Mouse (Mus musculus) hindbrain, postnatal 0 days (tissue): Measurements from ENCODE around the gene Ywhag. TPM values are rescaled to one million over a fixed set of nuclear protein-coding genes. Genes with fewer than 3 reads are reported as not detected.

Source experiments
- ATAC-seq: fragments of 200-750 bp; cut with Nextera tagmentation; 2 replicates; pipeline ENCODE4 v1.8.0; 2017; ENCODE audit warnings: mild to moderate bottlenecking, moderate TSS enrichment, moderate library complexity
- DNase-seq: peaks from one replicate; pipeline ENCODE4 v3.0.0-alpha.2; 2015; ENCODE audit warnings: low spot score
- H3K27ac ChIP-seq: fragments of 300-500 bp; sonication (generic); 2 replicates; pipeline ENCODE4 v1.5.1; 2014; ENCODE audit warnings: mild to moderate bottlenecking
- H3K27me3 ChIP-seq: fragments of 300-500 bp; sonication (generic); 2 replicates; pipeline ENCODE4 v1.6.1; 2014; ENCODE audit warnings: low read length, mixed read lengths; ENCODE audit not compliant: insufficient read depth
- H3K36me3 ChIP-seq: fragments of 300-500 bp; sonication (generic); 2 replicates; pipeline ENCODE4 v1.6.1; 2014; ENCODE audit warnings: low read length, mixed read lengths; ENCODE audit not compliant: insufficient read depth
- H3K4me1 ChIP-seq: fragments of 300-500 bp; sonication (generic); 2 replicates; pipeline ENCODE4 v1.6.1; 2014; ENCODE audit warnings: antibody characterized with exemption, low read length, mixed read lengths; ENCODE audit not compliant: insufficient read depth
- H3K4me2 ChIP-seq: fragments of 300-500 bp; sonication (generic); 2 replicates; pipeline ENCODE4 v1.6.1; 2014; ENCODE audit warnings: low read depth, mild to moderate bottlenecking, low read length, moderate library complexity, mixed read lengths
- H3K4me3 ChIP-seq: fragments of 300-500 bp; sonication (generic); 2 replicates; pipeline ENCODE4 v1.5.1; 2014; ENCODE audit warnings: low read length
- H3K9ac ChIP-seq: fragments of 300-500 bp; sonication (generic); replicated peaks from 2 replicates; pipeline ENCODE4 v1.6.1; 2014; ENCODE audit warnings: mild to moderate bottlenecking, low read length, moderate library complexity, mixed read lengths
- H3K9me3 ChIP-seq: fragments of 300-500 bp; sonication (generic); 2 replicates; pipeline ENCODE4 v1.6.1; 2016; ENCODE audit warnings: low read length, mixed read lengths
- CTCF ChIP-seq: IDR thresholded peaks from 2 replicates; pipeline ENCODE4 v1.5.1; 2016; ENCODE audit warnings: antibody characterized with exemption, control low read depth, low read depth
- WGBS: fragments of 180-500 bp; shearing (Covaris S2); extraction: QIAGEN DNeasy Blood & Tissue Kit; methylation state at CpG from one replicate; pipeline ENCODE4 v1.1.7; 2014; 5-methylcytosine and 5-hydroxymethylcytosine counted together
- polyA plus RNA-seq: library from polyadenylated mRNA; unstranded; fragments of >200 nt; fragmentation: Nextera tagmentation; extraction: Ambion mirVana; gene quantifications from 2 replicates; pipeline ENCODE4 v1.2.1, GENCODE M21; 2015
- total RNA-seq: library from RNA; depleted of rRNA; stranded (reverse); fragments of >200 nt; gene quantifications from 2 replicates; pipeline ENCODE4 v1.2.3, GENCODE M21; 2014

Ywhag gene
- total and polyA plus RNA-seq, 2 experiments from 2014 or later, result 334 to 782 TPM

DNA sequence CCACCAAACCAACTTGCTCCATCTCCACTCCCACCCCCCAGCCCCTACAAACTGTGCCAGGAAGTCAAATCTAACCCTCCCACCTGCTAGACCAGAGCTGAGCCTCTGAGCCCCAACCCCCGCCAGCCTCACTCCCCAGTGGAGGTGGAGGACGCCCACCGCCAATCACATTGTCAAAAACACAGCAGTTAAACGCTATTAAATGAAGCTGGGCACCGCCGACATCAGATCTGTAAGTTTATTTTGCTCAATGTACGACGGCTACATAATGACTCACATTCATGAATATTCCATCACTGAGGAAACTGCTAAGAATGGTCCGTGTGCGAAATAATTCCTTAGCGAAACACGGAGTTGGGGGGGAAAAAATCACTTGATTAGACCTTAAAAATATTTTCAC lies 26.2 kb downstream of the Ywhag start:
- no peak overlapping the region for H3K9ac ChIP-seq
- H3K4me3 ChIP-seq, result no peak overlapping the region
- DNase-seq (no peak), ATAC-seq (no peak)
- 60% methylated on average over 12 of the region's 12 CpGs for WGBS
- no peaks in the 10 kb centered on the region for H3K9me3 ChIP-seq
- peaks cover 33% of the 10 kb centered on the region for H3K36me3 ChIP-seq
- no peak overlapping the region for H3K4me2 ChIP-seq
- TF ChIP-seq CTCF, result no peak
- H3K4me1 ChIP-seq, result no peaks in the 10 kb centered on the region
- H3K27me3 ChIP-seq, result no peaks in the 10 kb centered on the region
- H3K27ac ChIP-seq, result no peak overlapping the region

DNA sequence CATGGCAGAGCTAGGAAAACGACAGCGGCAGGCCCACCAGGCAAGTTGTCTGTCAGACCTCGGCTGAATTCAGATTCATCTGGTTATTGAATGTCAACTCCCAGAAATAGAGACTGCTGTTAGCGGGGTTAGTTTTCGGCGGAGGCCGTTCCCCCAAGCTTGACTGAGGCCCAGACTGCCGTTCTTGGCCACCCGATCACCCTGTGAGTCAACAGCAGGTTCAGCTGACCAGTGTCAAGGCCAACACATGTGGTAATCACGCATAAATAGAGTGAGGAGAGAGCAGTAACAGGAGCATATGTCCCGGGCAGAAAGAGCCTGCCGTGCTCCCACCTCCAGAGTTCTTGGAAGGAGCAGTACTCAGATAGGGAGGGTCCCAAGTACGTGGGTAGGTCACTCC lies 27.2 kb downstream of the Ywhag start:
- Histone ChIP-seq H3K4me3 (no peak overlapping the region), H3K9ac (no peak overlapping the region), H3K27me3 (no peaks in the 10 kb centered on the region), H3K9me3 (no peaks in the 10 kb centered on the region), H3K36me3 (peaks cover 33% of the 10 kb centered on the region), H3K4me1 (no peaks in the 10 kb centered on the region), H3K4me2 (no peak overlapping the region), H3K27ac (no peak overlapping the region)
- ATAC-seq (no peak), DNase-seq (no peak)
- TF ChIP-seq CTCF, result no peak
- WGBS, result 75% methylated on average over 13 of the region's 13 CpGs

DNA sequence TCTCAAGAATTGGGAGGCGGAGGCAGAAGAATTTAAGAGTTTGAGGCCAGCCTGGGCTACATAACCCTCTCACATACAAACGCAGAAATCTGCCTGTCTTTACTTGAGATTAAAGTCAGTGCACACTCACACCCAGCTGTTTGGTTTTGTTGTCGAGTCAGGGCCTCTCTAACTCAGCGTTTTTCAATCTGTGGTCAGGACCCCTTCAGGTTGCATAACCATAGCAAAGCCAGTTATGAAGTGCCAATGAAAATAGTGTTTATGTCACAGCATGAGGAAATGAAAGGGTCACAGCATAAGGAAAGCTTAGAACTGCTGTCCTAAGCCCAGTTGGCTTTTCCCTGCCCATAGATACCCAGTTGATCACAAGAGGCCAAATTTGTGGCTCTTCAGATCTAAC lies 27.6 kb downstream of the Ywhag start:
- 84% methylated on average over 4 of the region's 4 CpGs for WGBS
- peaks cover 33% of the 10 kb centered on the region for H3K36me3 ChIP-seq
- no peaks in the 10 kb centered on the region for H3K4me1 ChIP-seq
- H3K27ac ChIP-seq, result no peak overlapping the region
- no peak overlapping the region for H3K4me2 ChIP-seq
- no peak for ATAC-seq
- no peaks in the 10 kb centered on the region for H3K9me3 ChIP-seq
- no peaks in the 10 kb centered on the region for H3K27me3 ChIP-seq
- no peak overlapping the region for H3K9ac ChIP-seq
- no peak overlapping the region for H3K4me3 ChIP-seq
- no peak for TF ChIP-seq CTCF
- DNase-seq, result no peak

DNA sequence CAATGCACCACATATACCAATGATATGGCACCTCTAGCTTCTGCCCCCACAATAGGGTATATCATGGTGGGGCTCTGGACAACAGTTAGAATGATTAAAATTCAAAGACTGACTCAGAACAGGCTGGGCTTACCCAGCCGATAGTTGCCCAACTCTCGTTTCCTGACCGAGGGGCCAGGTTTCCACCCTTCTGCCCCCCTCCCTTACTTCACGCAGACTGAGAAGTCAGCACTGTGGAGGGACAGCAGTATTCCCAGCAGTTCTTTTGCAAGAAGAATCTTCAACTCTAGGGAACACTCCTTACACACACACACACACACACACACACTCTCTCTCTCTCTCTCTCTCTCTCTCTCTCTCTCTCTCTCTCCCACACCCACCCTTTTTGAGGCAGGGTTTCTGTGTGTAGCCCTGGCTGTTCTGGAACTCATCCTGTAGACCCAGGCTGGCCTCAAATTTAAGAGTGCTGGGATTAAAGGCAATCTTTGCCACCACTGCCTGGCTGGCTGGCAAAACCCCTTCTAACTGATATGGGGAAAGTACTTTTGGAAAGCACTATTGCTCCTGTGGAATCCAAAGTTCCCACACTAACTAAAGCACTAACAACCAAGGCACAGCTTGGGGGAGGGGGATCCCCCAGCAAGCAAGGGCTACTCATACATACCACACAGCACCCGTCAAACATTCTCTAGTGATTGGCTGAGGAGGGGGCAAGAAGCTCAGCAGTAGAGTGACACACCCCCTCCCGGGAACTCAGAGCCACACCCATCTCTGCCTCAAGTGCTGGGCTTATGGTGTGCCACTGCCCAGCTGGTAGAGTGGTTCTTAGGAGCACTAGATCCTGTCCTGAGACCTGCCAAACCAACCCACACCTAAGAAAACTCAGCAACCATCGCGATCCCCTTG lies 28.8 kb downstream of the Ywhag start:
- Histone ChIP-seq H3K36me3 (peaks cover 21% of the 10 kb centered on the region), H3K9me3 (no peaks in the 10 kb centered on the region), H3K27me3 (no peaks in the 10 kb centered on the region), H3K4me1 (no peaks in the 10 kb centered on the region), H3K4me3 (no peak overlapping the region), H3K9ac (no peak overlapping the region), H3K27ac (0 out of 2 replicates have a peak overlapping the region, but pooled peaks have one; percentile 11), H3K4me2 (no peak overlapping the region)
- 57% methylated on average over 8 of the region's 8 CpGs for WGBS
- ATAC-seq (no peak), DNase-seq (no peak)
- TF ChIP-seq CTCF, result no peak

DNA sequence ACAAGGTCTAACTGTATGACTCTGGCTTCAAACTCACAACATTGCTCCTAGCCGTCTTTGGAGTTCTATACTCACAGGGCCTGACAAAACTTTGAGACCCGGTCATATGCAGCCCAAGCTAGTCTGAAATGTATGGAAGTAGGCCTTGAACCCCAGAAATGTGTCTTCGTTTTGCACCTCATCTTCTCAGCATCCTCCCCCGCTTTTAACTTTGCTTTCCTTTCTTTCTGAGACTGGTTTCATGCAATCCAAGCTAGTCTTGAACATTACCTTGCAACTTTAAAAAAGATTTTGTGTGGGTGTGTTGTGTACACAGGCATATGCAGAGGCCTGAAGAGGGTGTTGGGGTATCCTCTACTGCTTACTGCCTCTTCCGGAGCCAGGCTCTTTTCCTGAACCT lies 30.2 kb downstream of the Ywhag start:
- TF ChIP-seq CTCF, result no peak
- Histone ChIP-seq H3K4me1 (no peaks in the 10 kb centered on the region), H3K36me3 (peaks cover 9% of the 10 kb centered on the region; the same call in 1 of the 2 replicates), H3K9me3 (no peaks in the 10 kb centered on the region), H3K27me3 (no peaks in the 10 kb centered on the region), H3K4me2 (peak overlapping the region; percentile 60; the same call in 1 of the 2 replicates), H3K4me3 (no peak overlapping the region; the same call in 1 of the 2 replicates), H3K27ac (peak overlapping the region; percentile 92), H3K9ac (no peak overlapping the region)
- no peak for ATAC-seq
- no peak for DNase-seq
- 64% methylated on average over 5 of the region's 5 CpGs for WGBS

DNA sequence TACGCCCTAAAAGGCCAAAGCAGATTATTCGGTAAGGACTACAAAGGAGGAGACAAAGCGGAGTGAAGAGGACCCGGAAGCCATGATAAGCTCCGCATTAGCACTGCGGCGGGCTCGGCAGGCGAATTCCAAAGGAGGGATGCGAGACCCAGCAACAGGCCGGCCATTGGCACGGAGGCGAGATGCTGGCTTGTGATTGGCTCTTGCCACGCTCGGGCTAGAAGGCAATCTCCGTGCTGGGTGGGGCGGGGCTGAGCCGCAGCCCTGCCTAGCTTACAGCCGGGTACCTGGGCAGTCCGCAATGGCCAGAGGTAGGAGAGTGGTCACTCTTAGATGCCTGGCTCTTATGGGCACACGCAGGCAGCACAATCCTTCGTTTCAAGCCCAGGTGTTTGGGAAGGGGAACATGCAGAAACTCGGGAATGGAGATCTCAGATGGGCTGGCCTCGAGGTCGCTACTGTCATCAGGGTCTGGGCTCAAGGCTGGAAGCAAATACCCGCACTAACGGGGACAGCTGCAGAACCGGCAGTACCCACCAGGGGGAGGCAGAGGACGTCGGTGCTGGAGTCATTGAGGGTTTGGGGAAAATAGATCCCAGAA lies 30.8 kb downstream of the Ywhag start:
- H3K9ac ChIP-seq, result peak overlapping the region; percentile 53
- DNase-seq (peak; percentile 96), ATAC-seq (peak; percentile 96)
- H3K4me3 ChIP-seq, result peak overlapping the region; percentile 26
- H3K4me1 ChIP-seq, result no peaks in the 10 kb centered on the region
- H3K27ac ChIP-seq, result peak overlapping the region; percentile 92
- 0 out of 2 replicates have a peak, but pooled peaks cover 5% of the 10 kb centered on the region for H3K36me3 ChIP-seq
- no peaks in the 10 kb centered on the region for H3K27me3 ChIP-seq
- TF ChIP-seq CTCF, result peak; percentile 95
- H3K9me3 ChIP-seq, result no peaks in the 10 kb centered on the region
- under 1% methylated on average over 30 of the region's 30 CpGs for WGBS
- H3K4me2 ChIP-seq, result peak overlapping the region; percentile 60
